Mouse (Mus musculus) CH12.LX (cell line): Measurements from ENCODE around the gene Hoxa7. TPM values are rescaled to one million over a fixed set of nuclear protein-coding genes. Genes with fewer than 3 reads are reported as not detected.

ENCODE experiments used
- DNase-seq: peaks from one replicate; pipeline ENCODE4 v3.0.0-alpha.2; 2013; ENCODE audit errors: extremely low read depth
- H3K27ac ChIP-seq: 2 replicates; pipeline ENCODE4 v1.5.1; 2012; ENCODE audit warnings: low read depth, mild to moderate bottlenecking, control low read depth, moderate library complexity; ENCODE audit not compliant: insufficient read depth
- H3K27me3 ChIP-seq: replicated peaks from 2 replicates; pipeline ENCODE3; 2012; ENCODE audit warnings: inconsistent platforms
- H3K36me3 ChIP-seq, 2 experiments: replicated peaks in 1 of 2; 2 replicates each; pipeline versions ENCODE3 to v1.6.1; 2012; ENCODE audit warnings: inconsistent platforms in 1 of 2, low read length in 1 of 2, mild to moderate bottlenecking in 1 of 2, mixed read lengths in 1 of 2, moderate library complexity in 1 of 2; ENCODE audit not compliant: control insufficient read depth in 1 of 2, insufficient read depth in 1 of 2
- H3K4me1 ChIP-seq, 2 experiments: 2 replicates each; pipeline ENCODE4 v1.6.1; 2012; ENCODE audit warnings: inconsistent platforms in 1 of 2, moderate library complexity in 1 of 2; ENCODE audit not compliant: insufficient read depth in 2 of 2, control insufficient read depth in 1 of 2
- H3K4me2 ChIP-seq: 2 replicates; pipeline ENCODE4 v1.6.1; 2012; ENCODE audit warnings: low read depth, mild to moderate bottlenecking, control low read depth; ENCODE audit not compliant: poor library complexity, insufficient read depth, severe bottlenecking
- H3K4me3 ChIP-seq, 3 experiments: fragments of 150-350 bp in 1 of 3; sonication (generic) in 1 of 3; replicated peaks in 1 of 3; 2 replicates each; pipeline versions ENCODE3 to v1.5.1; 2011 to 2012; ENCODE audit warnings: low read depth in 2 of 3, low read length in 2 of 3, mild to moderate bottlenecking in 2 of 3, moderate library complexity in 2 of 3, control low read depth in 1 of 3, improper control_type of control experiment in 1 of 3, inconsistent platforms in 1 of 3, mixed read lengths in 1 of 3; ENCODE audit not compliant: poor library complexity in 1 of 3
- H3K79me2 ChIP-seq: replicated peaks from 2 replicates; pipeline ENCODE4 v1.6.1; 2012; ENCODE audit warnings: mild to moderate bottlenecking, moderate library complexity; ENCODE audit not compliant: control insufficient read depth, poor library complexity, insufficient read depth, severe bottlenecking; ENCODE audit errors: extremely low read depth
- H3K9ac ChIP-seq: 2 replicates; pipeline ENCODE4 v1.6.1; 2012; ENCODE audit warnings: low read depth, mild to moderate bottlenecking, control low read depth, moderate library complexity; ENCODE audit not compliant: insufficient read depth
- H3K9me3 ChIP-seq: replicated peaks from 2 replicates; pipeline ENCODE3; 2012; ENCODE audit warnings: low read length, inconsistent platforms, mixed read lengths
- BHLHE40 ChIP-seq: IDR thresholded peaks from 2 replicates; pipeline ENCODE4 v1.6.1; 2011; ENCODE audit warnings: mild to moderate bottlenecking, low read depth, low read length, improper control_type of control experiment
- CHD1 ChIP-seq: IDR thresholded peaks from 2 replicates; pipeline ENCODE4 v1.6.1; 2012; ENCODE audit warnings: low read depth, low read length, improper control_type of control experiment, inconsistent platforms
- CHD2 ChIP-seq: IDR thresholded peaks from 2 replicates; pipeline ENCODE4 v1.6.1; 2011; ENCODE audit warnings: low read length, improper control_type of control experiment
- E2F4 ChIP-seq: IDR thresholded peaks from 2 replicates; pipeline ENCODE4 v1.6.1; 2011; ENCODE audit warnings: low read depth, low read length, improper control_type of control experiment; ENCODE audit not compliant: insufficient replicate concordance
- ELF1 ChIP-seq: IDR thresholded peaks from 2 replicates; pipeline ENCODE4 v1.6.1; 2014; ENCODE audit warnings: low read depth, mild to moderate bottlenecking, inconsistent platforms, low read length, improper control_type of control experiment
- EP300 ChIP-seq: IDR thresholded peaks from 2 replicates; pipeline ENCODE4 v1.6.1; 2011; ENCODE audit warnings: low read length, improper control_type of control experiment
- GABPA ChIP-seq: IDR thresholded peaks from 2 replicates; pipeline ENCODE4 v1.6.1; 2012; ENCODE audit warnings: low read depth, low read length, improper control_type of control experiment, inconsistent platforms; ENCODE audit not compliant: insufficient replicate concordance
- HCFC1 ChIP-seq: IDR thresholded peaks from 2 replicates; pipeline ENCODE4 v1.6.1; 2012; ENCODE audit warnings: low read depth, mild to moderate bottlenecking, inconsistent platforms, low read length, improper control_type of control experiment
- IRF4 ChIP-seq: IDR thresholded peaks from 2 replicates; pipeline ENCODE4 v1.6.1; 2014; ENCODE audit warnings: low read depth, mild to moderate bottlenecking, inconsistent platforms, low read length, improper control_type of control experiment
- JUN ChIP-seq: IDR thresholded peaks from 2 replicates; pipeline ENCODE4 v1.6.1; 2011; ENCODE audit warnings: low read depth, mild to moderate bottlenecking, low read length, improper control_type of control experiment, moderate library complexity; ENCODE audit not compliant: insufficient read depth
- JUND ChIP-seq: conservative IDR thresholded peaks from 2 replicates; pipeline ENCODE4 v1.6.1; 2011; ENCODE audit warnings: low read depth, low read length, improper control_type of control experiment
- KAT2A ChIP-seq: IDR thresholded peaks from 2 replicates; pipeline ENCODE4 v1.6.1; 2012; ENCODE audit warnings: low read length, improper control_type of control experiment, inconsistent platforms; ENCODE audit not compliant: insufficient replicate concordance
- MAFK ChIP-seq: IDR thresholded peaks from 2 replicates; pipeline ENCODE4 v1.6.1; 2011; ENCODE audit warnings: low read length, improper control_type of control experiment; ENCODE audit not compliant: insufficient replicate concordance
- MAX ChIP-seq: IDR thresholded peaks from 2 replicates; pipeline ENCODE4 v1.6.1; 2011; ENCODE audit warnings: low read length, improper control_type of control experiment
- MYC ChIP-seq: IDR thresholded peaks from 2 replicates; pipeline ENCODE4 v1.6.1; 2011; ENCODE audit warnings: low read depth, mild to moderate bottlenecking, improper control_type of control experiment, low read length
- NRF1 ChIP-seq: IDR thresholded peaks from 2 replicates; pipeline ENCODE4 v1.6.1; 2014; ENCODE audit warnings: low read depth, mild to moderate bottlenecking, inconsistent platforms, low read length, improper control_type of control experiment, moderate library complexity
- PAX5 ChIP-seq: IDR thresholded peaks from 2 replicates; pipeline ENCODE4 v1.6.1; 2012; ENCODE audit warnings: low read length, inconsistent platforms, mixed read lengths
- POLR2AphosphoS2 ChIP-seq: IDR thresholded peaks from 2 replicates; pipeline ENCODE4 v1.6.1; 2011; ENCODE audit warnings: low read depth, low read length, improper control_type of control experiment
- RAD21 ChIP-seq: IDR thresholded peaks from 2 replicates; pipeline ENCODE4 v1.6.1; 2011; ENCODE audit warnings: low read depth, mild to moderate bottlenecking, low read length, improper control_type of control experiment, moderate library complexity
- RCOR1 ChIP-seq: conservative IDR thresholded peaks from 2 replicates; pipeline ENCODE4 v1.6.1; 2012; ENCODE audit warnings: low read depth, mild to moderate bottlenecking, inconsistent platforms, low read length, improper control_type of control experiment
- SIN3A ChIP-seq: IDR thresholded peaks from 2 replicates; pipeline ENCODE4 v1.6.1; 2012; ENCODE audit warnings: low read length, improper control_type of control experiment, inconsistent platforms
- SMC3 ChIP-seq: IDR thresholded peaks from 2 replicates; pipeline ENCODE4 v1.6.1; 2011; ENCODE audit warnings: low read depth, low read length, improper control_type of control experiment
- TBP ChIP-seq: conservative IDR thresholded peaks from 2 replicates; pipeline ENCODE4 v1.6.1; 2011; ENCODE audit warnings: low read depth, low read length, improper control_type of control experiment
- USF2 ChIP-seq: conservative IDR thresholded peaks from 2 replicates; pipeline ENCODE4 v1.6.1; 2011; ENCODE audit warnings: low read depth, low read length, improper control_type of control experiment
- ZC3H11A ChIP-seq: IDR thresholded peaks from 2 replicates; pipeline ENCODE4 v1.6.1; 2012; ENCODE audit warnings: low read depth, mild to moderate bottlenecking, inconsistent platforms, low read length, improper control_type of control experiment
- ZKSCAN1 ChIP-seq: IDR thresholded peaks from 2 replicates; pipeline ENCODE4 v1.6.1; 2012; ENCODE audit warnings: low read depth, inconsistent platforms, low read length, improper control_type of control experiment, borderline replicate concordance
- dilution Hi-C: fragments of 300-500 bp; cut with MboI; formaldehyde crosslinking; loops from 2 replicates; pipeline ENCODE4 v1.14.3; 2020; ENCODE audit warnings: low sequenced_read_pairs; ENCODE audit not compliant: extremely low pct_unique_long_range_greater_than_20kb, extremely low pct_ligation_motif_present
- in situ Hi-C: fragments of 300-500 bp; cut with MboI; formaldehyde crosslinking; loops from 3 replicates; pipeline ENCODE4 v1.14.3; 2019; ENCODE audit warnings: low sequenced_read_pairs, low pct_ligation_motif_present, low pct_unique_long_range_greater_than_20kb, mixed read lengths
- polyA plus RNA-seq: library from polyadenylated mRNA; unstranded; fragments of >175 nt; gene quantifications from 2 replicates; pipeline ENCODE4 v1.2.1, GENCODE M21; 2012; ENCODE audit warnings: low read depth; ENCODE audit not compliant: insufficient read length
- total RNA-seq, 2 experiments: library from RNA; depleted of rRNA; stranded (reverse); fragments of 300-350 nt in 1 of 2; fragments of >200 nt in 1 of 2; gene quantifications; 2 replicates each; pipeline ENCODE4 v1.2.3; 2012 to 2014

Hoxa7 gene
- total and polyA plus RNA-seq, 3 experiments, result 1.0 to 1.4 (median 1.1) TPM

DNA sequence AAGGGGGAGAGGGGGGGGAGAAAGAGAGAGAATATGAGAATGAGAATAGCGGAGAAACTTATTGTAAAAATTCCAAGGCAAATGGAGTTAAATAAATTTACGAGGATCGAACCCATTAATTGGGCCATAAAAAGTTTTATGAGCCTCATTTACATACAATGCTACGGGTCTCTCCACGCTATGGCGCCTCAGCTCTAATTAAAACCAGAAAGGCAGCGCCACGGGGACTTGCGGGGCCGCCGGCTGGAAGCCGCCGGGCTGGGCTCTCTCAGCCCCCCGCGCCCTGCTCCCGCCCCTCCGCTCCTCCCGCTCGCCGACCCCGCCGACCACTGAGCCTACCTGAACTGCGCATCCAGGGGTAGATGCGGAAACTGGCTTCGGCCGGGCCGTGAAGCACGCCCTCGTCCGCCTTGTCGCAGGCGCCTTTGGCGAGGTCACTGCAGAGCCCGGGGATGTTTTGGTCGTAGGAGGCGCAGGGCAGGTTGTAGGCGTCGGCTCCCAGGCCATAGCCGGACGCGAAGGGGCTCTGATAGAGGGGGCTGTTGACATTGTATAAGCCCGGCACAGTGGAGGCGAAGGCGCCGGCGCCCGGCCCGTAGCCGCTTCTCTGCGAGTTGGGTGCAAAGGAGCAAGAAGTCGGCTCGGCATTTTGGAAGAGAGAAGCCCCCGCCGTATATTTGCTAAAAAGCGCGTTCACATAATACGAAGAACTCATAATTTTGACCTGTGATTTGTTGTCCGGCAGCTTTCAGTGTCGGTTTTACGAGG lies 4.8 kb downstream of the Hoxa7 start:
- no peak overlapping the region for H3K27ac ChIP-seq
- no peak overlapping the region for H3K4me3 ChIP-seq
- no peak for DNase-seq
- H3K79me2 ChIP-seq, result no peaks in the 10 kb centered on the region
- no peak overlapping the region for H3K9ac ChIP-seq
- H3K27me3 ChIP-seq, result peaks cover 2% of the 10 kb centered on the region
- H3K36me3 ChIP-seq, result no peaks in the 10 kb centered on the region
- peaks cover 22% of the 10 kb centered on the region for H3K9me3 ChIP-seq
- peaks cover 4 to 16% of the 10 kb centered on the region in 2 experiments; a peak in 2 of 4 replicates for H3K4me1 ChIP-seq
- no peak overlapping the region for H3K4me2 ChIP-seq
- dilution Hi-C loops, result no loop called here
- TF ChIP-seq GABPA, result no peak
- no peak for TF ChIP-seq ZC3H11A
- TF ChIP-seq RAD21, result no peak
- TF ChIP-seq JUND, result no peak
- no peak for TF ChIP-seq IRF4
- no peak for TF ChIP-seq BHLHE40
- no peak for TF ChIP-seq ELF1
- no peak for TF ChIP-seq CHD2
- TF ChIP-seq JUN, result no peak
- TF ChIP-seq KAT2A, result no peak
- no peak for TF ChIP-seq EP300
- no peak for TF ChIP-seq RCOR1
- TF ChIP-seq ZKSCAN1, result no peak
- TF ChIP-seq SIN3A, result no peak
- no peak for TF ChIP-seq POLR2AphosphoS2
- no peak for TF ChIP-seq PAX5
- TF ChIP-seq MAFK, result no peak
- in situ Hi-C loops, result loop anchor here (10.0 to 25.0 kb wide), 2 partner anchors 205 to 352 kb away; partner anchors contain the start of gene Skap2

DNA sequence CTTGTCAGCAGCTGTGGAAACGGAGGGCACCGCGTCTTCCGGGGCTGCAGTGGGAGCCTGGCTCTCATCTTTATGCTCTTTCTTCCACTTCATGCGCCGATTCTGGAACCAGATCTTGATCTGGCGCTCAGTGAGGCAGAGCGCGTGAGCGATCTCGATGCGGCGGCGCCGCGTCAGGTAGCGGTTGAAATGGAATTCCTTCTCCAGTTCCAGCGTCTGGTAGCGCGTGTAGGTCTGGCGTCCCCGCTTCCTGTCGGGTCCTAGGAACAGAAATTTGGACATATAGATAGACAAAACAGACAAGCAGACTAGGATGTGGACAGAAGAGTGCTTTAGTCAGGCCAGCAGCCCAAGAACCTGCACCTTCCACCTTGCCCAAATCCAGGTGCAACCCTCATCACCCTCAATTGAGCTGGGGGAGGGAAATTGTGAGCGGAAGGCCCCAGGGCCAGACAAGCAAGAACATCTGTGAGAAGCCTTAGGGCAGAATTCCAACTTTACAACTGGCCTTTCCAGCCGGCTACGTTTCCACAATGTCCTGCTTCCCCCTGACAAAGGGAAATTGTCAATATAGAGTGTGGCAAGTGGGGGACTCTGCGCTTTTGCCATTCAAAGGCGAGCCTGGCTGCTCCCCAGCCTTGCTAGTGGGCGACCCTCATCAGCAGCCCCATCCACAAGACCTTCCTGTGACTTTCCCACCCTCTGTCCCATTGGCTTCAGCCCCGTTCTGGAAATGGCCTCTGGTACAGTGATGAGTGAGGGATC lies 5.7 kb downstream of the Hoxa7 start:
- Histone ChIP-seq H3K36me3 (no peaks in the 10 kb centered on the region), H3K79me2 (no peaks in the 10 kb centered on the region), H3K27ac (no peak overlapping the region), H3K9me3 (peaks cover 22% of the 10 kb centered on the region), H3K4me1 (peaks cover 4 to 16% of the 10 kb centered on the region in 2 experiments; a peak in 2 of 4 replicates), H3K4me3 (no peak overlapping the region), H3K27me3 (peaks cover 2% of the 10 kb centered on the region), H3K4me2 (no peak overlapping the region), H3K9ac (no peak overlapping the region)
- dilution Hi-C loops (no loop called here), in situ Hi-C loops (loop anchor here (10.0 to 25.0 kb wide), 2 partner anchors 204 to 351 kb away; partner anchors contain the start of gene Skap2)
- no peak for DNase-seq
- TF ChIP-seq MYC, result no peak
- no peak for TF ChIP-seq TBP
- no peak for TF ChIP-seq E2F4
- no peak for TF ChIP-seq JUND
- no peak for TF ChIP-seq RCOR1
- TF ChIP-seq SMC3, result no peak
- TF ChIP-seq IRF4, result no peak
- no peak for TF ChIP-seq PAX5
- no peak for TF ChIP-seq USF2
- TF ChIP-seq CHD1, result no peak
- TF ChIP-seq MAX, result no peak
- no peak for TF ChIP-seq EP300
- no peak for TF ChIP-seq GABPA
- TF ChIP-seq NRF1, result no peak
- no peak for TF ChIP-seq POLR2AphosphoS2
- no peak for TF ChIP-seq ZC3H11A
- TF ChIP-seq BHLHE40, result no peak
- TF ChIP-seq SIN3A, result no peak
- no peak for TF ChIP-seq HCFC1
